Mouse (Mus musculus): ENCODE results near the gene Zscan2.
A peak's percentile ranks its signal among the peaks of the same experiment; 100 is the strongest.

Zscan2 gene

GRCm38 (mm10) chr7:80843910-80844640, 16.6 kb upstream of the Zscan2 start:
- no peak for DNase-seq (ENCODE audit: low spot score)

- DNase-seq (ENCODE audit: low spot score), result no peak
These were observed 16.0 kb upstream of the Zscan2 start for GRCm38 (mm10) chr7:80844691-80845090.

- DNase-seq (ENCODE audit: low spot score), result no peak
These were observed 15.0 kb upstream of the Zscan2 start for GRCm38 (mm10) chr7:80845621-80846279.

GRCm38 (mm10) chr7:80846280-80846678, 14.4 kb upstream of the Zscan2 start:
- no peak for DNase-seq (ENCODE audit: low spot score)

- no peak for DNase-seq (ENCODE audit: low spot score)
These were observed 14.0 kb upstream of the Zscan2 start for GRCm38 (mm10) chr7:80846709-80847108.

- no peak for DNase-seq (ENCODE audit: low spot score)
These were observed 11.5 kb upstream of the Zscan2 start for GRCm38 (mm10) chr7:80849267-80849666.

GRCm38 (mm10) chr7:80849710-80850109, 11.0 kb upstream of the Zscan2 start:
- DNase-seq (ENCODE audit: low spot score), result peak; percentile 38

- DNase-seq (ENCODE audit: low spot score), result no peak
These were observed 10.2 kb upstream of the Zscan2 start for GRCm38 (mm10) chr7:80850520-80850919.

- DNase-seq (ENCODE audit: low spot score), result no peak
These were observed 7.5 kb upstream of the Zscan2 start for GRCm38 (mm10) chr7:80853218-80853617.

- no peak for DNase-seq (ENCODE audit: low spot score)
These were observed 5.4 kb upstream of the Zscan2 start for GRCm38 (mm10) chr7:80855316-80855715.

GRCm38 (mm10) chr7:80857181-80857580, 3.5 kb upstream of the Zscan2 start:
- peak; percentile 83 for DNase-seq (ENCODE audit: low spot score)

- DNase-seq (ENCODE audit: low spot score), result peak; percentile 60
These were observed 493 bp upstream of the Zscan2 start for GRCm38 (mm10) chr7:80860227-80860626.

GRCm38 (mm10) chr7:80862475-80862874, 1.8 kb downstream of the Zscan2 start:
- DNase-seq (ENCODE audit: low spot score), result no peak

- DNase-seq (ENCODE audit: low spot score), result no peak
These were observed 2.8 kb downstream of the Zscan2 start for GRCm38 (mm10) chr7:80863520-80863919.

- DNase-seq (ENCODE audit: low spot score), result no peak
These were observed 3.4 kb downstream of the Zscan2 start for GRCm38 (mm10) chr7:80864151-80864550.

- DNase-seq (ENCODE audit: low spot score), result no peak
These were observed 4.1 kb downstream of the Zscan2 start for GRCm38 (mm10) chr7:80864831-80865230.

GRCm38 (mm10) chr7:80865521-80865920, 4.8 kb downstream of the Zscan2 start:
- DNase-seq (ENCODE audit: low spot score), result no peak

- no peak for DNase-seq (ENCODE audit: low spot score)
These were observed 5.9 kb downstream of the Zscan2 start for GRCm38 (mm10) chr7:80866514-80867147.

- no peak for DNase-seq (ENCODE audit: low spot score)
These were observed 8.0 kb downstream of the Zscan2 start for GRCm38 (mm10) chr7:80868686-80869085.

- DNase-seq (ENCODE audit: low spot score), result no peak
These were observed 12.3 kb downstream of the Zscan2 start for GRCm38 (mm10) chr7:80873038-80873437.

- no peak for DNase-seq (ENCODE audit: low spot score)
These were observed 12.9 kb downstream of the Zscan2 start for GRCm38 (mm10) chr7:80873631-80874030.

- no peak for DNase-seq (ENCODE audit: low spot score)
These were observed 15.0 kb downstream of the Zscan2 start for GRCm38 (mm10) chr7:80875727-80876126.

GRCm38 (mm10) chr7:80882830-80883505, 22.2 kb downstream of the Zscan2 start:
- DNase-seq (ENCODE audit: low spot score), result peak; percentile 53

All from urinary bladder, postnatal 14 days (tissue).